Mouse (Mus musculus) small intestine, adult 2 months (tissue): ENCODE measurements around the gene 2310039H08Rik. TPM values are rescaled to one million over a fixed set of nuclear protein-coding genes. Genes with fewer than 3 reads are reported as not detected.
A peak's percentile ranks its signal among the peaks of the same experiment; 100 is the strongest.
"Not testable (repeated sequence)": the region's sequence is repeated elsewhere in the genome, so short reads cannot be mapped to it uniquely, and the experiment has no call there.

ENCODE experiments used
- H3K27ac ChIP-seq: fragments of 200-500 bp; 2 replicates; pipeline ENCODE4 v1.5.1; 2012; ENCODE audit warnings: low read depth, low read length, control low read depth, inconsistent platforms; ENCODE audit not compliant: insufficient read depth
- H3K27me3 ChIP-seq: fragments of 200-500 bp; 2 replicates; pipeline ENCODE4 v1.6.1; 2012; ENCODE audit warnings: mild to moderate bottlenecking, moderate library complexity, low read length, inconsistent platforms; ENCODE audit not compliant: control insufficient read depth, insufficient read depth
- H3K36me3 ChIP-seq: fragments of 200-500 bp; 2 replicates; pipeline ENCODE4 v1.6.1; 2012; ENCODE audit warnings: mild to moderate bottlenecking, low read length, control low read depth, inconsistent platforms; ENCODE audit not compliant: control insufficient read depth, insufficient read depth
- H3K4me1 ChIP-seq: fragments of 200-500 bp; 2 replicates; pipeline ENCODE4 v1.6.1; 2012; ENCODE audit warnings: low read length, inconsistent platforms, mixed read lengths; ENCODE audit not compliant: control insufficient read depth, insufficient read depth, insufficient read length
- H3K4me3 ChIP-seq: fragments of 200-500 bp; 2 replicates; pipeline ENCODE4 v1.5.1; 2012; ENCODE audit warnings: low read depth, mild to moderate bottlenecking, control low read depth, inconsistent platforms, low read length, moderate library complexity
- CTCF ChIP-seq: fragments of 200-500 bp; IDR thresholded peaks from 2 replicates; pipeline ENCODE4 v1.5.1; 2012; ENCODE audit warnings: low read depth, mild to moderate bottlenecking, control low read depth, inconsistent platforms, low read length, moderate library complexity, mixed read lengths; ENCODE audit not compliant: insufficient replicate concordance, insufficient read length; ENCODE audit errors: extremely low read depth
- POLR2A ChIP-seq: fragments of 200-500 bp; IDR thresholded peaks from 2 replicates; pipeline ENCODE4 v1.6.1; 2012; ENCODE audit warnings: low read depth, mild to moderate bottlenecking, control low read depth, inconsistent platforms, low read length, moderate library complexity
- WGBS: fragments of 180-500 bp; shearing (Covaris S2); methylation state at CpG from one replicate; pipeline ENCODE4 v1.1.7; 2018; 5-methylcytosine and 5-hydroxymethylcytosine counted together
- polyA plus RNA-seq: library from polyadenylated mRNA; depleted of rRNA; stranded (reverse); fragments of >200 nt; gene quantifications from 2 replicates; pipeline ENCODE4 v1.2.3, GENCODE M21; 2012

The 2310039H08Rik gene
- polyA plus RNA-seq, 1 experiment: 107 TPM

- Histone ChIP-seq H3K4me1 (no peaks in the 10 kb centered on the region; the same call in 1 of the 2 replicates), H3K4me3 (no peak within 1 kb of the TSS), H3K27ac (no peak within 1 kb of the TSS), H3K27me3 (no peaks in the 10 kb centered on the region), H3K36me3 (no peaks in the 10 kb centered on the region)
- no peak for TF ChIP-seq CTCF
- no peak for TF ChIP-seq POLR2A
- WGBS: 67% methylated on average over 2 of the region's 2 CpGs
Observed at GRCm38 (mm10) chr17:46763544-46763943, 8.9 kb upstream of the 2310039H08Rik start, which contains the start of gene Ptcra. Ptcra (minus strand) TSS chr17:46763712.

- WGBS: 57% methylated on average over 9 of the region's 9 CpGs
- H3K4me1 ChIP-seq, H3K36me3 ChIP-seq: not testable (repeated sequence)
Observed at GRCm38 (mm10) chr17:46764916-46765315, 7.5 kb upstream of the 2310039H08Rik start.

GRCm38 (mm10) chr17:46767868-46768267 is 4.6 kb upstream of the 2310039H08Rik start:
- H3K27me3 ChIP-seq: no peaks in the 10 kb centered on the region

More at GRCm38 (mm10) chr17:46764916-46765315, 7.5 kb upstream of the 2310039H08Rik start:
- not testable (repeated sequence) for H3K4me3 ChIP-seq, H3K27ac ChIP-seq, H3K27me3 ChIP-seq

GRCm38 (mm10) chr17:46770546-46770945 is 1.9 kb upstream of the 2310039H08Rik start:
- WGBS: 94% methylated on average over 11 of the region's 11 CpGs
- Histone ChIP-seq H3K27ac (no peak overlapping the region), H3K27me3 (no peaks in the 10 kb centered on the region), H3K4me1 (no peaks in the 10 kb centered on the region; the same call in none of the 2 replicates), H3K36me3 (peaks cover 8% of the 10 kb centered on the region), H3K4me3 (no peak overlapping the region)
- TF ChIP-seq POLR2A (no peak), CTCF (no peak)

More at GRCm38 (mm10) chr17:46767868-46768267, 4.6 kb upstream of the 2310039H08Rik start:
- no peak for TF ChIP-seq CTCF
- TF ChIP-seq POLR2A: no peak
- WGBS: 44% methylated on average over 8 of the region's 8 CpGs
- Histone ChIP-seq H3K4me1 (no peaks in the 10 kb centered on the region; the same call in none of the 2 replicates), H3K27ac (no peak overlapping the region), H3K4me3 (no peak overlapping the region), H3K36me3 (no peaks in the 10 kb centered on the region)

GRCm38 (mm10) chr17:46771025-46771424 is 1.4 kb upstream of the 2310039H08Rik start:
- 85% methylated on average over 4 of the region's 4 CpGs for WGBS

GRCm38 (mm10) chr17:46771616-46772015 is 819 bp upstream of the 2310039H08Rik start:
- H3K4me3 ChIP-seq: no peak overlapping the region
- no peaks in the 10 kb centered on the region for H3K27me3 ChIP-seq
- peaks cover 17% of the 10 kb centered on the region for H3K36me3 ChIP-seq
- H3K27ac ChIP-seq: no peak overlapping the region
- no peaks in the 10 kb centered on the region; the same call in none of the 2 replicates for H3K4me1 ChIP-seq
- 58% methylated on average over 17 of the region's 17 CpGs for WGBS
- TF ChIP-seq CTCF (no peak), POLR2A (no peak)

More at GRCm38 (mm10) chr17:46771025-46771424, 1.4 kb upstream of the 2310039H08Rik start:
- no peak for TF ChIP-seq POLR2A
- TF ChIP-seq CTCF: no peak
- Histone ChIP-seq H3K27ac (no peak overlapping the region), H3K4me1 (no peaks in the 10 kb centered on the region; the same call in none of the 2 replicates), H3K4me3 (no peak overlapping the region), H3K36me3 (peaks cover 13% of the 10 kb centered on the region), H3K27me3 (no peaks in the 10 kb centered on the region)

- 2% methylated on average over 5 of the region's 5 CpGs for WGBS
Observed at GRCm38 (mm10) chr17:46772038-46772403, 414 bp upstream of the 2310039H08Rik start.

More at GRCm38 (mm10) chr17:46772038-46772403, 414 bp upstream of the 2310039H08Rik start:
- Histone ChIP-seq H3K4me1 (no peaks in the 10 kb centered on the region; the same call in none of the 2 replicates), H3K4me3 (peak overlapping the region; percentile 79), H3K36me3 (peaks cover 17% of the 10 kb centered on the region), H3K27me3 (no peaks in the 10 kb centered on the region), H3K27ac (0 out of 2 replicates have a peak overlapping the region, but pooled peaks have one; percentile 23)
- TF ChIP-seq POLR2A (no peak), CTCF (no peak)
